Mouse (Mus musculus): ENCODE measurements around the gene Bud23. TPM values are rescaled to one million over a fixed set of nuclear protein-coding genes. Genes with fewer than 3 reads are reported as not detected.

Bud23 gene
- polyA plus RNA-seq, 1 experiment from 2014 or later, result 40.6 TPM

DNA sequence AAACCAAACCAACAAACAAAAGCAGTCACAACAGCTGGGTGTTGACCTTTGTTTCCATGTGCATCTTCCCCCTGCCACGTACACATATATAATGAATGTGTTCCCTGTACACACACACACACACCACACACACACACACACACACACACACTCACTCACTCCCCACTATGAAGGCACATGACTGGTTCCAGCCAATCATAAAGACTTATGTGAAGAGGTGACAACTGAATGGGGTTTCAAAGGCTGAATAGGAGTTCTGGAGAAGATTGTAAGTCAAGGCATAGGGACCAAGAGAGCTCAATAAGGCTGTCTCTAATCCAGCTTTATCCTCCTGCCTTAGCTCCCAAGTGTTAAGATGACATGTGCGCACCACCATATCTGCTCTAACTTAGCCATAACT lies 14.8 kb upstream of the Bud23 start:
- no peak overlapping the region for H3K4me3 ChIP-seq (ENCODE audit: low read depth, low read length)
- no peak overlapping the region for H3K9ac ChIP-seq (ENCODE audit: low read depth, low read length)
- H3K9me3 ChIP-seq (ENCODE audit: control insufficient read depth), result no peaks in the 10 kb centered on the region
- no peaks in the 10 kb centered on the region for H3K36me3 ChIP-seq (ENCODE audit: control insufficient read depth, insufficient read depth)
- no peak for ATAC-seq
- WGBS, result 90% methylated on average over 2 of the region's 2 CpGs
- no peaks in the 10 kb centered on the region for H3K4me1 ChIP-seq (replicated peaks; ENCODE audit: control insufficient read depth, insufficient read depth, low read length)
- no peaks in the 10 kb centered on the region for H3K27me3 ChIP-seq (replicated peaks; ENCODE audit: control insufficient read depth, insufficient read depth, low read length)
- H3K4me2 ChIP-seq (replicated peaks; ENCODE audit: low read depth), result no peak overlapping the region
- H3K27ac ChIP-seq (ENCODE audit: low read depth, low read length), result no peak overlapping the region
- no peak for TF ChIP-seq CTCF (IDR thresholded peaks at IDR 0.05; ENCODE audit: low read depth)

GRCm38 (mm10) chr5:135078482-135078810 lies 13.7 kb upstream of the Bud23 start:
- H3K36me3 ChIP-seq (ENCODE audit: control insufficient read depth, insufficient read depth), result no peaks in the 10 kb centered on the region
- ATAC-seq, result peak; percentile 14; the same call in 1 of the 2 replicates
- WGBS, result 2% methylated on average over 11 of the region's 11 CpGs

DNA sequence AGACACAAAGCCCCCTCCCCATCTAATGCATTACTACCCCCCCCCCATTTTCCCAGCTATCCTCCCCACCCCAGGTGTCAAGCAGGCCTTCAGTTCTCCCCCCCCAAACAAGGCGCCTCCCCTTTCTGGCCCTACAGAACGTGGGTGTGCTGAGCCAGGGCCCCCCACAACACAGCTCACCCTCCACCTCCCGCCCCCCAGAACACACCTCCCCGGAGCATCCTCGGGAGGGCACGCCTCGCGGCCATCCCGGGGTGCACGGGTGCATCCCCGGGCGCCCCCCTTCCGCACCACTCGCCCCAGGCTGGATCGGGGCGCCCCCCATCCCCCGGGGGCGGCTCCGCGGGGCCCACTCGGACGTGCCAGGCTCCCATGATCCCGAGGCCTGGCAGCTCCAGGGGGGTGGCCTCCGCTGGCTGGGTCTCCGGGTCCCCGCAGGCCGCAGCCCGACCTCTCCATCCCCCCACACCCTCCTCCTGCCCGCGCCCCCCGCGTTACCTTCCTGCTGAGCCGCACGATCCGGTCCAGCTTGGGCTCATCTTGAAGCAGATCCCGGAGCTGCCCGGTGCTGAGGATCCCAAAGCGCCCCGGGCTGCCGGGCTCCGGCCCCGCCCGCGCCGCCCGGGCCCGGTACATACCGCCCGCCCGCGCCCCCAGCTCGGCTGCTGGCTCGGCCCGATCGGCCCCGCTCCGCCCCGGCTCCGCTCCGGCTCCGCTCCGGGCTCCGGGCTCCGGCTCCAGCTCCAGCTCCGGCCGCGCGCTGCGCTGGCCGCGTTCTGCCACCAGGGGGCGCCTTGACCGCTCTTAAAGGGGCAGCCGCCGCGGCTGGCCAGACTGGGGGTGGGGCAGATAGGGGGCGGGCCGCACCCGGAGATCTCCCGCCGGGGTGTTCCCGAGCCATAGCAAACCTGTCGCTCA lies 13.1 kb upstream of the Bud23 start, which contains the start of gene Vps37d:
TSS of gene Vps37d (minus strand) at position 703 of the 918 bp plus-strand sequence.
- Histone ChIP-seq H3K9me3 (ENCODE audit: control insufficient read depth) (no peaks in the 10 kb centered on the region), H3K4me3 (ENCODE audit: low read depth, low read length) (peak within 1 kb of the TSS; percentile 79), H3K4me2 (replicated peaks; ENCODE audit: low read depth) (peak within 1 kb of the TSS; percentile 98), H3K27ac (ENCODE audit: low read depth, low read length) (peak within 1 kb of the TSS; percentile 54; the same call in 1 of the 2 replicates), H3K36me3 (ENCODE audit: control insufficient read depth, insufficient read depth) (no peaks in the 10 kb centered on the region), H3K4me1 (replicated peaks; ENCODE audit: control insufficient read depth, insufficient read depth, low read length) (no peaks in the 10 kb centered on the region), H3K27me3 (replicated peaks; ENCODE audit: control insufficient read depth, insufficient read depth, low read length) (no peaks in the 10 kb centered on the region), H3K9ac (ENCODE audit: low read depth, low read length) (peak within 1 kb of the TSS; percentile 85)
- WGBS, result 1% methylated on average over 67 of the region's 83 CpGs
- ATAC-seq, result peak; percentile 82
- TF ChIP-seq CTCF (IDR thresholded peaks at IDR 0.05; ENCODE audit: low read depth), result peak; percentile 86

More at GRCm38 (mm10) chr5:135078482-135078810, 13.7 kb upstream of the Bud23 start:
- TF ChIP-seq CTCF (IDR thresholded peaks at IDR 0.05; ENCODE audit: low read depth), result no peak
- Histone ChIP-seq H3K9ac (ENCODE audit: low read depth, low read length) (peak overlapping the region; percentile 85; the same call in 1 of the 2 replicates), H3K4me2 (replicated peaks; ENCODE audit: low read depth) (peak overlapping the region; percentile 98), H3K9me3 (ENCODE audit: control insufficient read depth) (no peaks in the 10 kb centered on the region), H3K27me3 (replicated peaks; ENCODE audit: control insufficient read depth, insufficient read depth, low read length) (no peaks in the 10 kb centered on the region), H3K4me3 (ENCODE audit: low read depth, low read length) (peak overlapping the region; percentile 79), H3K4me1 (replicated peaks; ENCODE audit: control insufficient read depth, insufficient read depth, low read length) (no peaks in the 10 kb centered on the region), H3K27ac (ENCODE audit: low read depth, low read length) (no peak overlapping the region)

DNA sequence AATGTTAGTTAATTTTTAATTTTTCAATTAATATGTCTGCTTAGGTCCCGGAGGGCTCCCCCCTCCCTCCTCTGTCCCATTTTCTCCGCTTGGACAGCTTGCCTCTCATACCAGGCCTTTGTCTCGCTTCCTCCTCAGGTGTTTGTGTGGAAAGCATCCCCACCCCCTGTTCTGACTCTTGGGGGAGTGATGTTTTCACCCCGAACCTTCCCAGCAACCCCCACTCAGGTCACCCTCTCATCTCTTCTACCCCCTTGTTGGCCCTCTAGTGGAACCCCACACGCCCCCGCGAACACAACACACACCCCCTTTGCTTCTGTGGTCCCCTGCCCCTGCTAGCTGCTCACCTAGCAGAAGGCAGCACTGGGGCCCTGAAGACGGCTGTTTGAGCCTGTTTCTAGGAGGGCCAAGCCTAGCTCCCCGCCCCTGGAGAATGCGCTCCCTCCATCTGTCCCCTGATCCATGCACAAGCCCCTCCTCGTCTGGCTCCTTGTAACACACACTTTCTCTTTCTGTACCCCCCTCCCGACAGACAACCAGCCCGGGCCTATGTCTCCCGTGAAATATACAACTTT lies 12.3 kb upstream of the Bud23 start:
- H3K9me3 ChIP-seq (ENCODE audit: control insufficient read depth), result no peaks in the 10 kb centered on the region
- peak overlapping the region; percentile 85; the same call in 1 of the 2 replicates for H3K9ac ChIP-seq (ENCODE audit: low read depth, low read length)
- no peak for TF ChIP-seq CTCF (IDR thresholded peaks at IDR 0.05; ENCODE audit: low read depth)
- H3K4me1 ChIP-seq (replicated peaks; ENCODE audit: control insufficient read depth, insufficient read depth, low read length), result no peaks in the 10 kb centered on the region
- no peak for ATAC-seq
- 27% methylated on average over 14 of the region's 14 CpGs for WGBS
- no peaks in the 10 kb centered on the region for H3K36me3 ChIP-seq (ENCODE audit: control insufficient read depth, insufficient read depth)
- peak overlapping the region; percentile 98 for H3K4me2 ChIP-seq (replicated peaks; ENCODE audit: low read depth)
- no peak overlapping the region for H3K27ac ChIP-seq (ENCODE audit: low read depth, low read length)
- H3K27me3 ChIP-seq (replicated peaks; ENCODE audit: control insufficient read depth, insufficient read depth, low read length), result no peaks in the 10 kb centered on the region
- peak overlapping the region; percentile 79 for H3K4me3 ChIP-seq (ENCODE audit: low read depth, low read length)

GRCm38 (mm10) chr5:135076368-135076767 lies 11.6 kb upstream of the Bud23 start:
- no peak for ATAC-seq
- H3K9ac ChIP-seq (ENCODE audit: low read depth, low read length), result no peak overlapping the region
- H3K27ac ChIP-seq (ENCODE audit: low read depth, low read length), result no peak overlapping the region
- TF ChIP-seq CTCF (IDR thresholded peaks at IDR 0.05; ENCODE audit: low read depth), result no peak
- H3K4me2 ChIP-seq (replicated peaks; ENCODE audit: low read depth), result no peak overlapping the region; the same call in 1 of the 2 replicates
- H3K4me1 ChIP-seq (replicated peaks; ENCODE audit: control insufficient read depth, insufficient read depth, low read length), result no peaks in the 10 kb centered on the region
- H3K27me3 ChIP-seq (replicated peaks; ENCODE audit: control insufficient read depth, insufficient read depth, low read length), result no peaks in the 10 kb centered on the region
- no peaks in the 10 kb centered on the region for H3K9me3 ChIP-seq (ENCODE audit: control insufficient read depth)
- WGBS, result 74% methylated on average over 14 of the region's 14 CpGs
- no peaks in the 10 kb centered on the region for H3K36me3 ChIP-seq (ENCODE audit: control insufficient read depth, insufficient read depth)
- H3K4me3 ChIP-seq (ENCODE audit: low read depth, low read length), result no peak overlapping the region

- Histone ChIP-seq H3K36me3 (ENCODE audit: control insufficient read depth, insufficient read depth) (no peaks in the 10 kb centered on the region), H3K9ac (ENCODE audit: low read depth, low read length) (no peak overlapping the region), H3K4me2 (replicated peaks; ENCODE audit: low read depth) (no peak overlapping the region), H3K9me3 (ENCODE audit: control insufficient read depth) (no peaks in the 10 kb centered on the region), H3K4me3 (ENCODE audit: low read depth, low read length) (no peak overlapping the region), H3K27me3 (replicated peaks; ENCODE audit: control insufficient read depth, insufficient read depth, low read length) (no peaks in the 10 kb centered on the region), H3K27ac (ENCODE audit: low read depth, low read length) (no peak overlapping the region), H3K4me1 (replicated peaks; ENCODE audit: control insufficient read depth, insufficient read depth, low read length) (no peaks in the 10 kb centered on the region)
- 67% methylated on average over 4 of the region's 4 CpGs for WGBS
- peak; percentile 49 for TF ChIP-seq CTCF (IDR thresholded peaks at IDR 0.05; ENCODE audit: low read depth)
- no peak for ATAC-seq
Observed at GRCm38 (mm10) chr5:135075655-135076054, 10.9 kb upstream of the Bud23 start.
